Mouse (Mus musculus) stomach, embryonic 15.5 days (tissue): ENCODE measurements around the gene Grik4. TPM values are rescaled to one million over a fixed set of nuclear protein-coding genes. Genes with fewer than 3 reads are reported as not detected.

Source experiments
- ATAC-seq: fragments of 200-750 bp; cut with Nextera tagmentation; 2 replicates; pipeline ENCODE4 v1.8.0; 2017; ENCODE audit warnings: low read depth, moderate number of reproducible peaks, moderate TSS enrichment; ENCODE audit not compliant: insufficient read depth, low FRiP score
- H3K27ac ChIP-seq: fragments of 300-500 bp; sonication (generic); 2 replicates; pipeline ENCODE4 v1.5.1; 2015; ENCODE audit warnings: mild to moderate bottlenecking, inconsistent platforms
- H3K27me3 ChIP-seq: fragments of 300-500 bp; sonication (generic); replicated peaks from 2 replicates; pipeline ENCODE4 v1.6.1; 2015; ENCODE audit warnings: inconsistent platforms
- H3K36me3 ChIP-seq: fragments of 300-500 bp; sonication (generic); 2 replicates; pipeline ENCODE4 v1.6.1; 2015; ENCODE audit warnings: inconsistent platforms
- H3K4me1 ChIP-seq: fragments of 300-500 bp; sonication (generic); 2 replicates; pipeline ENCODE4 v1.6.1; 2015; ENCODE audit warnings: inconsistent platforms
- H3K4me2 ChIP-seq: fragments of 300-500 bp; sonication (generic); 2 replicates; pipeline ENCODE4 v1.6.1; 2015; ENCODE audit warnings: mild to moderate bottlenecking, inconsistent platforms
- H3K4me3 ChIP-seq: fragments of 300-500 bp; sonication (generic); replicated peaks from 2 replicates; pipeline ENCODE4 v1.5.1; 2015; ENCODE audit warnings: inconsistent platforms
- H3K9ac ChIP-seq: fragments of 300-500 bp; sonication (generic); 2 replicates; pipeline ENCODE4 v1.6.1; 2015; ENCODE audit warnings: inconsistent platforms
- H3K9me3 ChIP-seq: fragments of 300-500 bp; sonication (generic); 2 replicates; pipeline ENCODE4 v1.6.1; 2016; ENCODE audit warnings: inconsistent platforms
- WGBS: fragments of 180-500 bp; shearing (Covaris S2); methylation state at CpG from one replicate; pipeline ENCODE4 v1.1.7; 2015; 5-methylcytosine and 5-hydroxymethylcytosine counted together
- polyA plus RNA-seq: library from polyadenylated mRNA; unstranded; fragments of >200 nt; fragmentation: Nextera tagmentation; extraction: Ambion mirVana; gene quantifications from 2 replicates; pipeline ENCODE4 v1.2.1, GENCODE M21; 2015

The Grik4 gene
- polyA plus RNA-seq, 1 experiment from 2014 or later, result 1.1 TPM

GRCm38 (mm10) chr9:42809146-42809545 is 135.1 kb downstream of the Grik4 start:
- Histone ChIP-seq H3K27me3 (no peaks in the 10 kb centered on the region), H3K9ac (no peak overlapping the region), H3K4me3 (no peak overlapping the region), H3K27ac (no peak overlapping the region), H3K4me1 (no peaks in the 10 kb centered on the region), H3K9me3 (no peaks in the 10 kb centered on the region), H3K4me2 (no peak overlapping the region), H3K36me3 (no peaks in the 10 kb centered on the region)
- ATAC-seq, result no peak
- 87% methylated on average over 3 of the region's 3 CpGs for WGBS

- Histone ChIP-seq H3K9me3 (no peaks in the 10 kb centered on the region), H3K36me3 (no peaks in the 10 kb centered on the region), H3K4me3 (no peak overlapping the region), H3K27me3 (no peaks in the 10 kb centered on the region), H3K4me2 (no peak overlapping the region), H3K4me1 (no peaks in the 10 kb centered on the region), H3K27ac (no peak overlapping the region), H3K9ac (no peak overlapping the region)
- no peak for ATAC-seq
- 72% methylated on average over 9 of the region's 9 CpGs for WGBS
Measured at GRCm38 (mm10) chr9:42808394-42808793, 135.9 kb downstream of the Grik4 start.

- H3K4me1 ChIP-seq, result peaks cover 4% of the 10 kb centered on the region; the same call in 1 of the 2 replicates
- no peak overlapping the region for H3K4me3 ChIP-seq
- no peaks in the 10 kb centered on the region for H3K9me3 ChIP-seq
- 64% methylated on average over 3 of the region's 3 CpGs for WGBS
- no peaks in the 10 kb centered on the region for H3K27me3 ChIP-seq
- no peaks in the 10 kb centered on the region for H3K36me3 ChIP-seq
- H3K9ac ChIP-seq, result no peak overlapping the region
- H3K27ac ChIP-seq, result no peak overlapping the region
- ATAC-seq, result no peak
- H3K4me2 ChIP-seq, result no peak overlapping the region
Measured at GRCm38 (mm10) chr9:42803061-42803491, 141.2 kb downstream of the Grik4 start.

- no peak overlapping the region for H3K4me2 ChIP-seq
- H3K4me1 ChIP-seq, result peaks cover 4% of the 10 kb centered on the region; the same call in 1 of the 2 replicates
- no peak for ATAC-seq
- no peak overlapping the region for H3K4me3 ChIP-seq
- H3K36me3 ChIP-seq, result no peaks in the 10 kb centered on the region
- H3K9me3 ChIP-seq, result no peaks in the 10 kb centered on the region
- no peak overlapping the region for H3K9ac ChIP-seq
- WGBS, result 64% methylated on average over 11 of the region's 11 CpGs
- H3K27ac ChIP-seq, result no peak overlapping the region
- H3K27me3 ChIP-seq, result no peaks in the 10 kb centered on the region
Measured at GRCm38 (mm10) chr9:42801929-42802328, 142.4 kb downstream of the Grik4 start.

- no peak overlapping the region for H3K4me3 ChIP-seq
- no peaks in the 10 kb centered on the region for H3K36me3 ChIP-seq
- H3K4me1 ChIP-seq, result peaks cover 10% of the 10 kb centered on the region
- no peaks in the 10 kb centered on the region for H3K27me3 ChIP-seq
- ATAC-seq, result no peak
- no peak overlapping the region for H3K9ac ChIP-seq
- no peak overlapping the region for H3K4me2 ChIP-seq
- H3K27ac ChIP-seq, result no peak overlapping the region
- H3K9me3 ChIP-seq, result no peaks in the 10 kb centered on the region
- 73% methylated on average over 7 of the region's 7 CpGs for WGBS
Measured at GRCm38 (mm10) chr9:42800138-42800537, 144.2 kb downstream of the Grik4 start.

- H3K9ac ChIP-seq, result no peak overlapping the region
- no peaks in the 10 kb centered on the region for H3K9me3 ChIP-seq
- no peak for ATAC-seq
- peaks cover 10% of the 10 kb centered on the region for H3K4me1 ChIP-seq
- H3K27me3 ChIP-seq, result no peaks in the 10 kb centered on the region
- no peaks in the 10 kb centered on the region for H3K36me3 ChIP-seq
- no peak overlapping the region for H3K4me3 ChIP-seq
- no peak overlapping the region for H3K27ac ChIP-seq
- no peak overlapping the region for H3K4me2 ChIP-seq
- 68% methylated on average over 5 of the region's 5 CpGs for WGBS
Measured at GRCm38 (mm10) chr9:42799694-42800093, 144.6 kb downstream of the Grik4 start.

- Histone ChIP-seq H3K4me2 (no peak overlapping the region), H3K4me1 (peaks cover 10% of the 10 kb centered on the region), H3K9ac (no peak overlapping the region), H3K27ac (no peak overlapping the region), H3K9me3 (no peaks in the 10 kb centered on the region), H3K36me3 (no peaks in the 10 kb centered on the region), H3K27me3 (no peaks in the 10 kb centered on the region), H3K4me3 (no peak overlapping the region)
- no peak for ATAC-seq
- 38% methylated on average over 5 of the region's 5 CpGs for WGBS
Measured at GRCm38 (mm10) chr9:42799242-42799641, 145.1 kb downstream of the Grik4 start.

- H3K36me3 ChIP-seq, result no peaks in the 10 kb centered on the region
- ATAC-seq, result no peak
- 70% methylated on average over 4 of the region's 4 CpGs for WGBS
- no peaks in the 10 kb centered on the region for H3K27me3 ChIP-seq
- H3K4me3 ChIP-seq, result no peak overlapping the region
- H3K27ac ChIP-seq, result no peak overlapping the region
- peaks cover 10% of the 10 kb centered on the region for H3K4me1 ChIP-seq
- no peak overlapping the region for H3K9ac ChIP-seq
- H3K4me2 ChIP-seq, result no peak overlapping the region
- no peaks in the 10 kb centered on the region for H3K9me3 ChIP-seq
Measured at GRCm38 (mm10) chr9:42798280-42798679, 146.0 kb downstream of the Grik4 start.

- Histone ChIP-seq H3K36me3 (no peaks in the 10 kb centered on the region), H3K9me3 (no peaks in the 10 kb centered on the region), H3K27me3 (no peaks in the 10 kb centered on the region), H3K4me3 (no peak overlapping the region), H3K27ac (no peak overlapping the region), H3K4me1 (peaks cover 10% of the 10 kb centered on the region), H3K9ac (no peak overlapping the region), H3K4me2 (no peak overlapping the region)
- ATAC-seq, result no peak
- 55% methylated on average over 8 of the region's 8 CpGs for WGBS
Measured at GRCm38 (mm10) chr9:42797276-42797675, 147.0 kb downstream of the Grik4 start.

- 23% methylated on average over 8 of the region's 8 CpGs for WGBS
- no peaks in the 10 kb centered on the region for H3K36me3 ChIP-seq
- no peak for ATAC-seq
- peaks cover 10% of the 10 kb centered on the region for H3K4me1 ChIP-seq
- no peaks in the 10 kb centered on the region for H3K9me3 ChIP-seq
- H3K27me3 ChIP-seq, result no peaks in the 10 kb centered on the region
- H3K27ac ChIP-seq, result no peak overlapping the region
- no peak overlapping the region for H3K4me3 ChIP-seq
- H3K9ac ChIP-seq, result no peak overlapping the region
- H3K4me2 ChIP-seq, result no peak overlapping the region
Measured at GRCm38 (mm10) chr9:42795881-42796280, 148.4 kb downstream of the Grik4 start.

- 79% methylated on average over 4 of the region's 4 CpGs for WGBS
- Histone ChIP-seq H3K9me3 (no peaks in the 10 kb centered on the region), H3K36me3 (no peaks in the 10 kb centered on the region), H3K4me2 (no peak overlapping the region), H3K9ac (no peak overlapping the region), H3K27ac (no peak overlapping the region), H3K4me1 (peaks cover 10% of the 10 kb centered on the region), H3K4me3 (no peak overlapping the region), H3K27me3 (no peaks in the 10 kb centered on the region)
- ATAC-seq, result no peak
Measured at GRCm38 (mm10) chr9:42794006-42794405, 150.3 kb downstream of the Grik4 start.

GRCm38 (mm10) chr9:42793581-42793980 is 150.7 kb downstream of the Grik4 start:
- H3K27ac ChIP-seq, result no peak overlapping the region
- H3K4me1 ChIP-seq, result peaks cover 6% of the 10 kb centered on the region
- H3K4me3 ChIP-seq, result no peak overlapping the region
- H3K9ac ChIP-seq, result no peak overlapping the region
- H3K9me3 ChIP-seq, result no peaks in the 10 kb centered on the region
- no peak for ATAC-seq
- no peaks in the 10 kb centered on the region for H3K27me3 ChIP-seq
- H3K4me2 ChIP-seq, result no peak overlapping the region
- no peaks in the 10 kb centered on the region for H3K36me3 ChIP-seq
- 56% methylated on average over 8 of the region's 8 CpGs for WGBS

- no peak for ATAC-seq
- H3K4me2 ChIP-seq, result no peak overlapping the region
- 69% methylated on average over 5 of the region's 5 CpGs for WGBS
Measured at GRCm38 (mm10) chr9:42792381-42792780, 151.9 kb downstream of the Grik4 start.

More at GRCm38 (mm10) chr9:42792381-42792780, 151.9 kb downstream of the Grik4 start:
- Histone ChIP-seq H3K36me3 (no peaks in the 10 kb centered on the region), H3K27ac (no peak overlapping the region), H3K9ac (no peak overlapping the region), H3K4me1 (peaks cover 6% of the 10 kb centered on the region), H3K4me3 (no peak overlapping the region), H3K27me3 (no peaks in the 10 kb centered on the region), H3K9me3 (no peaks in the 10 kb centered on the region)
